Mouse (Mus musculus): Measurements from ENCODE around the gene Acap3.
A peak's percentile ranks its signal among the peaks of the same experiment; 100 is the strongest.

Acap3 gene

DNA sequence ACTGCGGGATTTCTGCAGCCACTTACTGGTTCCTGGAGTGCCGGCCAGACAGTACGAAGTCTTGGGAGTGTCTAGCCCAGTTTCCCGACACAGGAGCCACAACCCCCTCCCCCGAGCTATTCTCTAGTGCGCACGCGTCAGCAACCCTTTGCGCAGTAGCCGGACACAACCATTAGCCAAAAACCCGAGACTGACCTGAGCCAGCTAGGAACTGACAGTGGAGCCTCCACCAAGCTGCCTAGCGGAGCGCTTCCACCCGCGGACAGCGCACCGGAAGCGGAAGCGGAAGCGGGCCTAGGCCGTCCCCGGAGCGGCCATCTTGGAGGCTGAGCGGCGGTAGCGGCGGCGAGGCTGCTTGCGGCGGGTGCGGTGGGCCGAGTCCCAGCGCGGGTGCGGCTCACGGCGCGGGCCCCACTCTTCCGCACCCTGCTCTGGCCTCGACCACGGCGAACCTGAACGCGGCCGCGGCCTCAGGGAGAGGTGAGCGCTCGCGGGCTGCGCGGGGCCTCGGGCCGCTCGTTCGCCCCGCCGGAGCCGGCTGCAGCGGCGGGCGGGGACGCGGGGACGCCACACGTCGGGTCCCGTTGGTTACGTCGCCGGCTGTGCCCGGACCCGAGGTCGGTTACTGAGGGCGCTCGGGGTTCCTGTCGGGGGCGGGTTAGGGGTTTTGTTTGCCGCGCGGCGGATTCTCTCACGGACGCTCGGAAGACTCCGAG, 52.1 kb downstream of the Acap3 start, which contains the start of gene Ube2j2:
Gene Ube2j2, plus strand, starts transcription at position 298 of the 716 bp plus-strand sequence.
- peak; percentile 96 to 97 for DNase-seq

- peak in 1 of 2 experiments; percentile 20 for DNase-seq
These were observed 52.6 kb downstream of the Acap3 start for GRCm38 (mm10) chr4:155944271-155944670.

GRCm38 (mm10) chr4:155947094-155947493, 55.5 kb downstream of the Acap3 start:
- DNase-seq = no peak

DNA sequence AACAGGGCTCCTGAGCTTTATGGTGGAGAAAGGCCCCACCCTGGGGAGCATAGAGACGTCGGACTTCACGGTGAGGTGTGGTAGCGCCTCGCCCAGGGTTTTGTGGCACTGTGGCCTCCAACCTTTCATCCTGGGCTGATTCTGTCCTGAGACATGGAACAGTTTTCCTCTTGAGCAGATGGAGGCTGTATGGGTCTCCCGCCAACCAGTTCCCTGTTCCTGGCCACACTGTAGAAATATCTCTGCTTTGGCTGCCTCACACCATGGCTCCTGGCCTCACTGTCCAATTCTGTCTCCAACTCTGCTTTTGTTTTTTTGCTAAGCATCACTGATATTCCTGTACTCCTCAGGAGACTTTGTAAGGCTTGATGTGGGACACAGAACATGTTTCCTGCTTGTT, 63.9 kb downstream of the Acap3 start:
- no peak for DNase-seq
